Comparison of ENCODE assay signal across 9 mouse cellular contexts in genomic region chr1:134406414-134406771, GRCm38 (mm10). TPM values are rescaled to one million over a fixed set of nuclear protein-coding genes. Genes with fewer than 3 reads are reported as not detected.
DNase-seq lines count a peak whose midpoint lies in the region; ATAC-seq and TF ChIP-seq lines count a peak whose summit lies in the region.
"Had no signal": no experiment of that assay in that cellular context is flagged by ENCODE, and none has a peak within 500 bp of the region (broad histone marks: within the 10 kb centered on the region; RNA-seq: fewer than 3 reads in every experiment).

No protein-coding gene starts in this region.

- H3K4me1 ChIP-seq in testis, adult 2 months (ENCODE audit: control insufficient read depth, insufficient read depth, low read length), result peaks cover 4% of the 10 kb centered on the region
- peaks cover 10% of the 10 kb centered on the region; the same call in 1 of the 2 replicates for H3K4me1 ChIP-seq in liver, embryonic 11.5 days (replicated peaks; ENCODE audit: control insufficient read depth, insufficient read depth, low read length)
- peaks cover 10% of the 10 kb centered on the region for H3K4me1 ChIP-seq in stomach, embryonic 16.5 days (ENCODE audit: control insufficient read depth, insufficient read depth, low read length)

- DNase-seq in testis, postnatal 14 days (ENCODE audit: low spot score), result no peak
- no peak for DNase-seq in liver, embryonic 11.5 days (ENCODE audit: low spot score)
- no peak for DNase-seq in gastrocnemius, postnatal 36 days
- DNase-seq in kidney, postnatal 4 days, result no peak
- no peak for DNase-seq in gastrocnemius, adult 8-10 months (ENCODE audit: low spot score in 2 of 2)

- no peaks in the 10 kb centered on the region for H3K27me3 ChIP-seq in testis, adult 2 months (ENCODE audit: control insufficient read depth, insufficient read depth, low read length)
- no peaks in the 10 kb centered on the region for H3K27me3 ChIP-seq in liver, embryonic 11.5 days (replicated peaks; ENCODE audit: control insufficient read depth, insufficient read depth, low read length)
- H3K27me3 ChIP-seq in stomach, embryonic 16.5 days (ENCODE audit: control insufficient read depth, insufficient read depth, low read length), result no peaks in the 10 kb centered on the region

- intact Hi-C loops in gastrocnemius, postnatal 36 days (cut with DNase I), result no loop called here

- H3K9me3 ChIP-seq in liver, embryonic 11.5 days (ENCODE audit: control insufficient read depth, low read length), result no peaks in the 10 kb centered on the region
- no peaks in the 10 kb centered on the region for H3K9me3 ChIP-seq in stomach, embryonic 16.5 days (replicated peaks; ENCODE audit: control insufficient read depth, low read length)

- ATAC-seq in erythroid progenitor cell, adult 5-6 weeks (replicated peaks; ENCODE audit: low FRiP score, poor library complexity, severe bottlenecking), result peak; percentile 10; the same call in 1 of the 2 replicates
- ATAC-seq in liver, embryonic 11.5 days (replicated peaks; ENCODE audit: low FRiP score), result peak; percentile 40
- peak; percentile 27; the same call in 1 of the 2 replicates for ATAC-seq in stomach, embryonic 16.5 days (ENCODE audit: insufficient read depth, low FRiP score)

- 26% methylated on average over 8 of the region's 8 CpGs for WGBS in liver, embryonic 11.5 days
- 22% methylated on average over 8 of the region's 8 CpGs for WGBS in stomach, embryonic 16.5 days

- TF ChIP-seq CTCF in testis, adult 2 months (IDR thresholded peaks at IDR 0.05; ENCODE audit: control insufficient read depth, insufficient read depth, insufficient replicate concordance, low read depth, low read length), result no peak

- peak overlapping the region; percentile 86 for H3K9ac ChIP-seq in liver, embryonic 11.5 days (ENCODE audit: low read depth, low read length)
- peak overlapping the region; percentile 88 for H3K9ac ChIP-seq in stomach, embryonic 16.5 days (ENCODE audit: low read length)

- no peaks in the 10 kb centered on the region for H3K36me3 ChIP-seq in testis, adult 2 months (ENCODE audit: control insufficient read depth, insufficient read depth, low read length)
- H3K36me3 ChIP-seq in liver, embryonic 11.5 days (ENCODE audit: control insufficient read depth, insufficient read depth, low read length), result peaks cover 25% of the 10 kb centered on the region
- H3K36me3 ChIP-seq in stomach, embryonic 16.5 days (ENCODE audit: control insufficient read depth, insufficient read depth, low read length), result peaks cover 17% of the 10 kb centered on the region; the same call in 1 of the 2 replicates

- H3K4me2 ChIP-seq in liver, embryonic 11.5 days, result peak overlapping the region; percentile 74
- peak overlapping the region; percentile 86 for H3K4me2 ChIP-seq in stomach, embryonic 16.5 days (ENCODE audit: low read depth, low read length)

- no peak; the same call in 1 of the 2 replicates for TF ChIP-seq POLR2A in testis, adult 2 months (IDR thresholded peaks at IDR 0.05; ENCODE audit: control insufficient read depth, low read depth, low read length)

- H3K4me3 ChIP-seq in testis, adult 2 months (ENCODE audit: control insufficient read depth, low read depth, low read length), result peak overlapping the region; percentile 92
- H3K4me3 ChIP-seq in liver, embryonic 11.5 days (ENCODE audit: low read depth, low read length), result peak overlapping the region; percentile 86
- H3K4me3 ChIP-seq in stomach, embryonic 16.5 days (replicated peaks; ENCODE audit: low read length), result peak overlapping the region; percentile 90

- peak overlapping the region; percentile 69 for H3K27ac ChIP-seq in testis, adult 2 months (ENCODE audit: control insufficient read depth, insufficient read depth, low read depth, low read length)
- peak overlapping the region; percentile 79; the same call in 1 of the 2 replicates for H3K27ac ChIP-seq in liver, embryonic 11.5 days (ENCODE audit: low read depth, low read length)
- peak overlapping the region; percentile 87 for H3K27ac ChIP-seq in stomach, embryonic 16.5 days (ENCODE audit: low read length)

RNA-seq across cellular contexts. Expression of gene Cyb5r1, which starts 1.0 kb away (rescaled TPM):
- 30.4 and 40.5 TPM in 2 replicates for polyA plus RNA-seq in testis, adult 2 months (2012; rRNA removed)
- total RNA-seq in erythroid progenitor cell, adult 5-6 weeks (2015; ENCODE audit: low replicate concordance), result 22.3 and 39.0 TPM in 2 replicates
- total RNA-seq in erythroid progenitor cell, adult 5-6 weeks (2017; ENCODE audit: low replicate concordance), result 12.9 and 30.3 TPM in 2 replicates
- polyA plus RNA-seq in liver, embryonic 11.5 days (2014; fragmentation: Nextera tagmentation; extraction: Ambion mirVana), result 34.3 and 36.9 TPM in 2 replicates
- polyA plus RNA-seq in stomach, embryonic 16.5 days (2015; fragmentation: Nextera tagmentation; extraction: Ambion mirVana), result 39.7 and 41.5 TPM in 2 replicates
- total RNA-seq in gastrocnemius, postnatal 36 days (2021), result 10 to 100 TPM; 76.6 to 96.3 TPM
- 10 to 100 TPM; 79.7 to 98.2 (median 83.9) TPM for total RNA-seq in gastrocnemius, adult 8-10 months (2022)

RNA-seq across cellular contexts. Expression of gene Adipor1, which starts 8.8 kb away (rescaled TPM):
- polyA plus RNA-seq in testis, adult 2 months (2012; rRNA removed), result 79.6 and 87.4 TPM in 2 replicates
- 151 and 153 TPM in 2 replicates for total RNA-seq in erythroid progenitor cell, adult 5-6 weeks (2015; ENCODE audit: low replicate concordance)
- total RNA-seq in erythroid progenitor cell, adult 5-6 weeks (2017; ENCODE audit: low replicate concordance), result 114 and 119 TPM in 2 replicates
- polyA plus RNA-seq in liver, embryonic 11.5 days (2014; fragmentation: Nextera tagmentation; extraction: Ambion mirVana), result 91.7 and 99.2 TPM in 2 replicates
- polyA plus RNA-seq in stomach, embryonic 16.5 days (2015; fragmentation: Nextera tagmentation; extraction: Ambion mirVana), result 88.7 and 97.7 TPM in 2 replicates
- 100 to 1,000 TPM; 158 to 166 TPM for total RNA-seq in gastrocnemius, postnatal 36 days (2021)
- total RNA-seq in gastrocnemius, adult 8-10 months (2022), result 100 to 1,000 TPM; 196 to 235 (median 208) TPM

RNA-seq across cellular contexts. Expression of gene 4933406M09Rik, which starts 20.7 kb away (rescaled TPM):
- polyA plus RNA-seq in testis, adult 2 months (2012; rRNA removed), result 48.3 and 57.0 TPM in 2 replicates
- not detected in 2 replicates for total RNA-seq in erythroid progenitor cell, adult 5-6 weeks (2015; ENCODE audit: low replicate concordance)
- not detected in 2 replicates for total RNA-seq in erythroid progenitor cell, adult 5-6 weeks (2017; ENCODE audit: low replicate concordance)
- not detected in 2 replicates for polyA plus RNA-seq in liver, embryonic 11.5 days (2014; fragmentation: Nextera tagmentation; extraction: Ambion mirVana)
- polyA plus RNA-seq in stomach, embryonic 16.5 days (2015; fragmentation: Nextera tagmentation; extraction: Ambion mirVana), result not detected in 2 replicates
- not detected for total RNA-seq in gastrocnemius, postnatal 36 days (2021)
- total RNA-seq in gastrocnemius, adult 8-10 months (2022), result not detected
- total RNA-seq: left cerebral cortex, adult 8-10 months had no signal

RNA-seq across cellular contexts. Expression of gene Tmem183a, which starts 44.6 kb away (rescaled TPM):
- polyA plus RNA-seq in testis, adult 2 months (2012; rRNA removed), result 116 and 127 TPM in 2 replicates
- 52.0 and 62.3 TPM in 2 replicates for total RNA-seq in erythroid progenitor cell, adult 5-6 weeks (2015; ENCODE audit: low replicate concordance)
- total RNA-seq in erythroid progenitor cell, adult 5-6 weeks (2017; ENCODE audit: low replicate concordance), result 72.4 and 84.7 TPM in 2 replicates
- 95.6 and 101 TPM in 2 replicates for polyA plus RNA-seq in liver, embryonic 11.5 days (2014; fragmentation: Nextera tagmentation; extraction: Ambion mirVana)
- 93.7 and 104 TPM in 2 replicates for polyA plus RNA-seq in stomach, embryonic 16.5 days (2015; fragmentation: Nextera tagmentation; extraction: Ambion mirVana)
- 10 to 100 TPM; 11.6 to 16.9 TPM for total RNA-seq in gastrocnemius, postnatal 36 days (2021)
- total RNA-seq in gastrocnemius, adult 8-10 months (2022), result 10 to 100 TPM in 3 of 4 experiments, 1 to 10 TPM in 1; 8.5 to 13.5 (median 11.1) TPM

RNA-seq across cellular contexts. Expression of gene Klhl12, which starts 48.9 kb away (rescaled TPM):
- polyA plus RNA-seq in testis, adult 2 months (2012; rRNA removed), result 28.9 and 30.3 TPM in 2 replicates
- total RNA-seq in erythroid progenitor cell, adult 5-6 weeks (2015; ENCODE audit: low replicate concordance), result 134 TPM in 2 replicates
- total RNA-seq in erythroid progenitor cell, adult 5-6 weeks (2017; ENCODE audit: low replicate concordance), result 126 and 208 TPM in 2 replicates
- polyA plus RNA-seq in liver, embryonic 11.5 days (2014; fragmentation: Nextera tagmentation; extraction: Ambion mirVana), result 44.5 and 46.0 TPM in 2 replicates
- 23.1 and 23.7 TPM in 2 replicates for polyA plus RNA-seq in stomach, embryonic 16.5 days (2015; fragmentation: Nextera tagmentation; extraction: Ambion mirVana)
- 10 to 100 TPM; 14.4 to 15.1 TPM for total RNA-seq in gastrocnemius, postnatal 36 days (2021)
- 10 to 100 TPM; 19.0 to 22.2 (median 19.5) TPM for total RNA-seq in gastrocnemius, adult 8-10 months (2022)
